Mouse (Mus musculus) CH12.LX (cell line): ENCODE results near the gene Ethe1.

Experiments
- CTCF ChIP-seq, 2 experiments: IDR thresholded peaks in 1 of 2; conservative IDR thresholded peaks in 1 of 2; 2 replicates each; pipeline ENCODE4 v1.5.1; 2011 to 2012; ENCODE audit warnings: low read depth in 2 of 2, low read length in 2 of 2, improper control_type of control experiment in 1 of 2, inconsistent platforms in 1 of 2, mild to moderate bottlenecking in 1 of 2, moderate library complexity in 1 of 2
- MAFK ChIP-seq: IDR thresholded peaks from 2 replicates; pipeline ENCODE4 v1.6.1; 2011; ENCODE audit warnings: low read length, improper control_type of control experiment; ENCODE audit not compliant: insufficient replicate concordance
- SMC3 ChIP-seq: IDR thresholded peaks from 2 replicates; pipeline ENCODE4 v1.6.1; 2011; ENCODE audit warnings: low read depth, low read length, improper control_type of control experiment
- TCF12 ChIP-seq: IDR thresholded peaks from 2 replicates; pipeline ENCODE4 v1.6.1; 2014; ENCODE audit warnings: low read depth, mild to moderate bottlenecking, inconsistent platforms, low read length, improper control_type of control experiment

- TF ChIP-seq SMC3 (no peak), TCF12 (no peak), MAFK (no peak), CTCF (conservative IDR thresholded peaks at IDR 0.05 in 1 of 2, IDR thresholded peaks at IDR 0.05 in 1 of 2; ENCODE audit: low read depth in 2 of 2, low read length in 2 of 2) (no peak)
These were observed 18.2 kb downstream of the Ethe1 start for GRCm38 (mm10) chr7:24605561-24605960.
